Mouse (Mus musculus): ENCODE results near the gene Tmprss7.
A peak's percentile ranks its signal among the peaks of the same experiment; 100 is the strongest.

Tmprss7 gene

DNA sequence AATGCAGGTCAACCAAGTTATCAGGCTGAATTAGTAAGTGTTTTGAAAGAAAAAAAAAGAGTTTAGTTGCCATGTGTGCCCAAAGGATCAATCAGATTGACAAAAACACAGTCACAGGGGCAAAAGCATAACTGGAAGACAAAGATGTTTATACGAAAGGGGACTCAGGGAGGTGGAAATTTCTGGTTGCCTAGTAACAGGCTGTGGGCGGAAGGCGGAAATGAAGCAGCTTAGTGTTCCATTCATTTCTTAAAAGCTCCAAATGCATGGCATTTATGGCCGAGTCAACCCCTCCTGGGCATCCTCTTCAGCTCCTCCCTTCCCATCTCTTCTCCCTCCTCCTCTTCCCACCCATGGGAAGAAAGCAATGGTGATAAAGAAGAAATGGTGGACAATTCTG lies 3.3 kb downstream of the Tmprss7 start:
- DNase-seq (ENCODE audit: extremely low read depth, insufficient read length, low spot score), result no peak

DNA sequence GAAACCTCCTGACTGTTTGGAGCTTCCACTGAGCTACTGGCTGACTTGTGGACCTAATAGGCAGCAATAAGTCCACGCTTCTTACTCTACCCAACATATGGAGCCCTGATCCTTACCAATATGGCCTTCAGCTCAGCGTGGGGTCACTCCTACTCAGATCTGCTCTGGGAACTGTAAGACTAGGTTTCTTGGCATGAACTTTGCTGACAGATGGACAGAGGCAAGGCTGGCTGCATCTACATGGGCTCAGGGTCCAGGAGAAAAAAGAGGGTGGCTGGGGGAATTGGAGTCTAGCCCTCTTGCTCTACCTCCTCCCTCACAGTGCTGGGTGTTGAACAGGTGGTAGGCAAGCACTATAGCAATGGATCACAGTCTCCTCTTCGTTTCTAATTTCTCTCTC lies 6.6 kb downstream of the Tmprss7 start:
- DNase-seq (ENCODE audit: extremely low read depth, insufficient read length, low spot score), result no peak

DNA sequence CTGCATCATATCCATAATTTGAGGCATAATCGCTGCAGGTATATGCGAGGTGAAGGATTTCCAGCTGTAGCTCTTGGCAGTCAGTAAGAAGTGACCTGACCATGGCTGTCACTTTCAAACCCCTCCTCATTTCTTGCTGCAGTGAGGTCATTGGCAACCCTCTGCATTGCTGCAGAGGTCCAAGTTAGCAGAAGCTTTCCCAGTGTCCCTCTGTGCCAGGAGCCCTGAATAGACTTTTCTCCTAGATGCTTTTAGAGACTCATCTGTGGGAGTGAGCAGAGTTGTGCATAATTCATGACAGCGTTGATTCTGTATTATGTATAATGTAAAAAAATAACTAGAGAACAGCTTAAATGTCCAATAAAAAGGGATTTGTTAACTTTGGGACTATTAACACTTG lies 8.2 kb downstream of the Tmprss7 start:
- DNase-seq (ENCODE audit: extremely low read depth, insufficient read length, low spot score), result no peak

DNA sequence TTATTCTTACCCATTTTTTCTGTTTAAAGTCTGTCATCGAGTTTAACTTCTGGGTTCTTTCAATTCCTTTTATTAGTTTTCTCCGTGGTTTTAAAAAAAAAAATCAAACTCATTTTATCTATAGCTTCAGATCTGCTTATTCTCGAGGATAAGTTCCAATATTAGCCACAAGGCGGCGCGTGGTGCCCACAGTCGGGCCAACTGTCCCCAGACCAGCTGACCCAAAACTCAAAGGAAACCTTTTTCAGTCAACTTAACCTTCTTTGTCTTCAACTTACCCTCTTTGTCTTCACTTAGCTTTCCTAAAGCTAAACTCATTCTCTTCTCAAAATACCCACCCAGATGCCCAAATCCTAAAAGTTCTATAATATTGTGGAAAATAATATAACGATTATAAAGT lies 8.6 kb downstream of the Tmprss7 start:
- DNase-seq (ENCODE audit: extremely low read depth, insufficient read length, low spot score), result peak; percentile 15

DNA sequence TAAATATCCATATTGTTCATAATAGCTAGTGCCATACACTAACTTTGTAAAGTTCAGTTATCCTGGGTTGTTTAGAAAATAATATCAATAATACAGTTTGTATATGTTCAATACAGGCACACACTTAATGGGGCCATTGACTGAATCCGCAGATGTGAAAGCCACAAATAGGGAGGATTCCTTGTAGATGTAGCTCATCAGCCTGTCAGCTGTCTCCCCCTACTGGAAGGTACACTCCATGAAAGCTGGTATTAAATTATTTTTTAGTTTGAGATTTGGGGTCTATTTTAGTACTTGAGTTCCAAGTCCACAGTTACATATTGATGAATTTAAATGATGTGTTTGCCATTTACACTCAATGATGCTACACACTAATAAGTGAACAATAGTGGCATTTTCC lies 17.0 kb downstream of the Tmprss7 start:
- DNase-seq (ENCODE audit: extremely low read depth, insufficient read length, low spot score), result no peak

DNA sequence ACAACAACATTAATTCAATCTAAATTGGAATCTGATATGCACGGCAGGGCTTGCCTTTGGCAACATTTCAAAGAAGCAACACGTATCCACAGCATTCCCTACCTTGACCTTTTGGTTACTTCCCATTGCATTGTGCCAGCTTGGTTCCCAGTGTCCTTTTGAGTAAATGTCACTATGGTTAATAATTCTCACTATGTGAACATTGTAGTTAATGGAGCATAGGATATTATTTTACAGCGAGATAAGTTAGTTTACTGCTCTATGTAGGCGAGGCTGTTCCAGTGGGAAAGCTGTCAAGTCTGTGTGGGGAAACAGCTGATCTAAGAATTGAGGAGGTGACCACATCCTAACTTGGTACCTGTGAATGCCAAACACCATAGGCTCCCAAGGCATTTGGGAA lies 23.5 kb downstream of the Tmprss7 start:
- no peak for DNase-seq (ENCODE audit: extremely low read depth, insufficient read length, low spot score)

DNA sequence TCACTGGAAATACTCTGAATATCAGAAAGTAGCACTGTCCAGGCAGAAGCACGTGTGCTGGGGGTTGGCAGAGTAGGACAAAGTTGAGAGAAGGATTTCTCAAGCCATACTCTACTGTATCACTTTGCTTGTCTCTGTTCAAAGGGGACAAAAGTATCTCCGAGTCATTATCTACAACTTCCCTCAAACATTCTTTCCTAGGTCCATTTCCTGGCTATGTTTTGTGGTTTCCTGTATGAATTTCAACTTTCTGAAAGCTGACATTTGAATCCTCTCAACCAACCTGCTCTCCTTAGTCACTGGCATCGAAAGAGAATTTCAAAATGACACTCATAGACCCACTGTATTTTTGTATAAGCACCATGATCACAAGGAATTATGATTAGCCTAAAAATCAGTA lies 25.3 kb downstream of the Tmprss7 start:
- DNase-seq (ENCODE audit: extremely low read depth, insufficient read length, low spot score), result no peak

DNA sequence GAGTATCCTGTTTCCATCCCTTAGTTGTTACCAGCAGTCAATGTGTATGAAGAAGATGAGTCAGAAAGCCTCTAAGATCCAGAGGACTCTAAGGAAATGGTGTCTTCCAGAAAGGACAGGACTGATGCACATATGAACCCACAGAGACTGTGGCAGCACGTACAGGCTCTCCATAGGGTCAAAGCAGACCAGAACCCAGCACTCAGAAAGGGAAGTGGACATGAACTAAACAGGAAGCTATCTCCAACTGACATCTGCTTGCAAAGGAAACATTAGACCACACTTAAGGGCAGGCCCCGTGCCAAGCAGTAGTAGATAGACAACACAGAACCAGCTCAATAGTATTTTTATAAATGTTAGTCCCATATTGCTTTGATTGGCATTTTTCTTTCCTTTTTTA lies 27.3 kb downstream of the Tmprss7 start:
- DNase-seq (ENCODE audit: extremely low read depth, insufficient read length, low spot score), result no peak

DNA sequence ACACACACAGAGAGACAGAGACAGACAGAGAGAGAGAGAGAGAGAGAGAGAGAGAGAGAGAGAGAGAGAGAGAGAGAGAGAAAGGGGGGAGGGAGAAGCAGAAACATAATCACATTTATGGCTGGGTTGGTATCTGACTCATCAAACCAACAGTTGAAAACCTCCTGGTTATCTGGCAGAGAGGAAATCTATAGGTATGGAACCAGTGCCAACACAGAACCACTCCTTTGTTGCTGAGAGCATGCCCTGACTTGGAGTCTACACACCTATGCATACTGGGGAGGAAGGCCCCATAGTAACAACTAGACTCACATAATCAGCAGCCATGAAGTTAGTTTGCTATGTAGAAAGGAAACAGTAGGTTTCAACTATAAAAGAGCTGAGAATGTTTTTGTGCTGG lies 31.1 kb downstream of the Tmprss7 start:
- no peak for DNase-seq (ENCODE audit: extremely low read depth, insufficient read length, low spot score)

DNA sequence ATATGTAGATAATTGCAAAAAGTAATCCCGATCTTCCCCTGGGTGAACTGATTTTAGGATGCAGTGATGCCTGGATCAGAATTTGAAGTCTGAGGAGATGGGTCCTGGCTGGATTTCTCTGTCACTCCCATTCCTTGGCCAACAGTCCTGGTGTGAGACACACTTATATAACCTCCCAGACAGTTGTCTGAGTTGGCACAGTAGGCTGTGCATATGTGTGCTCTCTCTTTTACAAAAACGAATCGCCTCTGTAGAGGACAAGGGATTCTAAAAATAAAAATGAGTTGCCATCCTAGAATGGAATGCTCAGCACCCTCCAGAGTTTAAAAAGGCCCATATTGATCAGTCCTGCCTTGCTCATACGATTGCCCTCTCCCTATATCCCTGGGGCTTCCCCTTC lies 33.9 kb downstream of the Tmprss7 start:
- DNase-seq (ENCODE audit: extremely low read depth, insufficient read length, low spot score), result no peak

DNA sequence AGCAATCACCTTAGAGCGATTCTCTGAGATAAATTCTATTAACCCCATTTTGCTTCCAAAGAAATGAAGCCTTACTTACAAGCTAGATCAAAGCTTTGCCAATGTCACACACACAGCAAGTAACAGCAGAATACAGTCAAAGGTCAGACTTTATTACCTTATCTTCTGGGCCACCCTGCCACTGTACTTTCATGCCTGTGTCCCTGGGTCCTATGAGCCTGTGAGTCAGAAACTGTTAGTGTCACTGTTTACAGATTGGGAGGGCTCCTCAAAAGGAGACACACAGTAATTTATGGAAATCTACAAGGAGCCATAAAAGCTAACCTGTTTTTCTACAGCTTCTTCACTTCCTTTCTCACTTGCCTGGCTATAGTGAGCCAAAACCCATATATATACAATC lies 35.2 kb downstream of the Tmprss7 start:
- DNase-seq (ENCODE audit: extremely low read depth, insufficient read length, low spot score), result no peak

DNA sequence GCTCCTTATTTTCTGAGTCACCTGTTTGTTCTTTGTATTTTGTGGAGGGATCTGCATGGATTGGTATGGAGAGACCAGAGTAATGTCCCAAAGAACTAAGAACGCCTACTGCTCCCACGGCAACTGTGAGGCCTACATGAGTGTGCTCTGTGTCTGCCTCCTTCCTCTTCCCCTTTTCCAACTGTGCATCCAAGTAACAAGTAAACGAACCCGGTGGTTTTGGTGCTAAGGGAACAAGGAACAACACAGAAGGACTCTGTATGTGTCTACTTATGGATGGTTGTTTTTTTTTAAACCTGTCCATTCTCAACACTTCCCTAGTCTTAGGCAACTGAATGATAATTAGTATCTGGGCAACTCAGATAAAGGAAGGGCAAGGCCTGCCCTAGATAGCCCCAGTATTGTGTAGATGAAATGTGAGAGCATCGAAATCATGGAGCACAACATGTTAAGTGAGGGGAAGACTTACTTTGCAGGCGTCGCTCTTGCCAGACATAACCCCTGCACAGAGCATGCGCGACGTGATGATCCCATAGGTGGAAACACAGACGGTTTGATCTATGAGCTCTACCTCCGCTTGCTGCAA lies 35.8 kb downstream of the Tmprss7 start:
- DNase-seq (ENCODE audit: extremely low read depth, insufficient read length, low spot score), result no peak

DNA sequence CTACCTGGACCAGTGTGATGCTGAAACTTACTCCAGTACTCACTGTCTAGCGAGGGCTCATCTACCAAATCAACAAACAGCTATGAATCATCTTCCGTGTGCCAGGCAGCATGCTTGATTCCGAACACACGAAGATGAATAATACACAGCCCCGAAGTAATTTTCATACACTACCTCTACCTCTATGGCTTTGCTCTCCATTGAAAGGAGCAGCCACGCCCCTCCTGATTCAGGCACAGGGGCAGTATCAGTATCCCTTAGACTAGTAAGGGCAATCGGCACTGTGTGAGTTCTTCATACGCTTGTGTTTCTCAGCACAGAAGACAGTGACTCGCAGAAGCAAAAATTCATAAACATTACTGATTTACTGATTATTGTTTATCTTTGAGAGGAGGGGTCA lies 39.0 kb downstream of the Tmprss7 start:
- no peak for DNase-seq (ENCODE audit: extremely low read depth, insufficient read length, low spot score)

DNA sequence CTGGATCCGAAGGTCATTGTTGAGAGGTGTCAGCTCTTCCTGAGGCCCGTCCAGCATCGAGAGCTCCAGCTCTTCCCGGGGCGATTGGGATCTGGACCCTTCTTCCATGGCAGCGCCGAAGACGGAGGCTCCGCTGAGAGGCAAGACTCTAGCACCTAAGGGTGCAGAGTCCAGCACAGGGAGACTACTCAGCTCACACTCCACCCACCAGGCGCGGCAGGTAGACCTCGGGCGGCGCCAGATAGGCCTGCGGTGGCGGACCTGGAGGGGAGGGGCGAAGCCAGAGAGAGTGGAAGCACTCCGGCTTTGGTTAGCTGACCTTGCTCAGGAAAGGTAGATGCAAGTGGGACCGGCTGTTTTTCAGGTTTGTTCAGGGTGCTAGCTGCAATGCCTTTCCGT lies 39.5 kb downstream of the Tmprss7 start, which contains the start of gene BC016579:
Gene BC016579 (minus strand): TSS at position 135 of the 399 bp plus-strand sequence.
- DNase-seq (ENCODE audit: extremely low read depth, insufficient read length, low spot score), result peak; percentile 5

DNA sequence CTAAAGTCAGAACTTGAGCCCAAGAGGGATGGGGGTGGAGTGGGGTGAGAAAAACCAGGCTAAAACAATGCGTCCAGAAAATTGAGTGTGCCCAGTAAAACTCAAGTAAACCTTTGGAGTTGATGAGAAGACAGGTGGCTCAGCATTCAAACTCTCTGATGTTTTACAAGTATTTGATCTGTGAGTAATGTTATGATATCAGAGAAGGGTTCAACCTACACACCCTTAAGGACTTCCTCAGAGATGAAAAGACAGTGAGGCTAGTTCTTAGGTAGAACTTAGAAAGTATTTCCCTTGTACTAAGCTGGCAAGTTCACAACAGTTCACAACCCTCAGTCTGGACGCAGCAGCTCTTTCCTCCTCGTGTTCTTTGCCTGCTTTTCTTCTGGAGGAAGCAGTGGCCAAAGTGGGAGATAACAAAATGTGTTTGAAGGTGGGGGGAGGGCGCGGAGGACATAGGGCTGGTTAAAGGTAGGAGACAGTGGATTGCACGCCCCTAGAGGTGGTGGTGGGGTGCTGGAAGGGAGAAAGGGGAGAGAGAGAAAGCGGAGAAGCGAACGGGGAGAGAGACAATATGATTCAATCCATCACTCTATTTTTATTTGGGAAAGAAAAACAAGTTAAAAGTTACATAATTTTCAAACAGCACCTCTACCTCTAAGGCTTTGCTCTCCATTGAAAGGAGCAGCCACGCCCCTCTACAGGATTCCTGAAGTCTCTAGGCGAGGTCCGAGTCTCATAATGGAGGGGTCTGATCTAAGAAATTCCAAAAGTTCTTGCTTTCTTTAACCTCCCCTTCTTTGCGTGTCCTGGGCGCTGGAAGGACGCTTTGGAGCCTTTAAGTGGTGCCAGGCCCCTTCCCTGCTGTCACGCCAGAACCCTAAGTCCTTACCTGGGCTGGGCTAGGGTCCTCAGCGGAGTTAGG lies 40.2 kb downstream of the Tmprss7 start:
- DNase-seq (ENCODE audit: extremely low read depth, insufficient read length, low spot score), result no peak

DNA sequence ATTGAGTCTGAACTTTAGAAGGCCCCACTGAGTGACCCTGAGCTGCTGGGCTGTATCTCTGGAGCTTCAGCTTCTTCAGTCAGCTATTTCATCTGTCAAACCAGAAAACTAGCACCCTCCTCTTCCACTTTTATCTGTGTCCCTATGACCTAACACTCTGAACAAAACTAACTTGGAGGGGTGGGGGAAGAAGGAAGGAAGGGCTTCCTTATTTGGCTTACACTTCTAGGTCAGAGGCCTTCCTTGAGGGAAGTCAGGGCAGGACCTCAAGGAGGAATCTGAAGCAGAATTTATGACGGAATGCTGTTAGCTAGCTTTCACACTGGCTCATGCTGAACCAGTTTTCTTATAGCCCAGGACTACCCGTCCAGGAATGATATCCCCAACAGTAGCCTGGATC lies 42.0 kb downstream of the Tmprss7 start:
- DNase-seq (ENCODE audit: extremely low read depth, insufficient read length, low spot score), result no peak

DNA sequence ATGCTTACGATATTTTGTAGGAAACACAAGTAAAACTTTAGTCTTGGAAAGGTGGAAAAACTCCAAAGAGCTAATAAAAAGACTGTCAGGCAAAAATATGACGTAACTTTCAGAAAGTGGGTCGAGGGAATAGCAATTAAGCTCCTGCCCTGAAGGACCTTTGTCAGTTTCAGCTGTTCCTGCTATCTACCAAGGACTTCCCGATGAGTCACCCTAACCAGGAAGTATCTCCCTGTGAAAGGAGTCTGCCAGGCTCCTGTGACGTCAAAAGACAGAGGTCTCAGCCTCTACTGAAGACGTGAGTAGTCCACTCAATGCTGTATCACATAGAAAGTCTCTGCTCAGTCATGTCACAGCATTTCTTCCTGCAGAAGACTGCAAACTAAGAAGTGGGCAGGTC lies 49.1 kb downstream of the Tmprss7 start:
- no peak for DNase-seq (ENCODE audit: extremely low read depth, insufficient read length, low spot score)

DNA sequence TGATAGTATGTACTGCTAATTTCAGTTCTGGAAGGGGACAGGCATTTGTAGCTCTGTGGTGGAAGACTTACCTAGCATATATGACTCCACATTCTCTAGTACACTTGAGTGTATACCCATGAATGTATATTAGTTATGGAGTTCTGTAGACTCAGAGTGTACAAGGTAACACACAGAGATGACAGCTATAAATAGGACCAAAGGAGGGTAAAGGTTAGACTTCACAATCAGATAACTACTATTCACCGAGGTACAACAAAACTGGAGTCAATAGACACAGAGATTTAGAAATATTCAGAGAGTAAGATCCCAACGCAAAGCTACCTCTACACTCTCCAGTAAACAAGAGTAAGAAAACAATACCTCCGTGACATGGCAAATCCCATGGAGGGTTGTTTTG lies 49.5 kb downstream of the Tmprss7 start:
- no peak for DNase-seq (ENCODE audit: extremely low read depth, insufficient read length, low spot score)

DNA sequence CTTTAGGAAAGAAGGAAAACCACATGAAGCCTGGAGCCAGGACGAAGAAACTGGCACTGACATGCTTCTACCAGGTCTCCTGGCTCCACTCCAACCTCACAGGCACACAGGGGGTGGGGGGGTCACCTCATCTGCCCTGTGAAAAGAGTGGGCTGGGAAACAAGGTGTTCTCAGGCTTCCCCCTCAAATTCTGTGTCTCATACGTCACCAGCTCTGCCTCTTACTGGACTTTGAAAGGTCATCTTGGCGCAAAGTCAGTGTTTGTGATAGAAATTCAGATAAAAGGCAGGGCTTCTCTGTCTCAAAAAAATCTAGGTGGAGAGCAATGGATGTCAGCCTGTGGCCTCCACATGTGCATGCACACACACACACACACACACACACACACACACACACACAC lies 52.2 kb downstream of the Tmprss7 start:
- no peak for DNase-seq (ENCODE audit: extremely low read depth, insufficient read length, low spot score)

DNA sequence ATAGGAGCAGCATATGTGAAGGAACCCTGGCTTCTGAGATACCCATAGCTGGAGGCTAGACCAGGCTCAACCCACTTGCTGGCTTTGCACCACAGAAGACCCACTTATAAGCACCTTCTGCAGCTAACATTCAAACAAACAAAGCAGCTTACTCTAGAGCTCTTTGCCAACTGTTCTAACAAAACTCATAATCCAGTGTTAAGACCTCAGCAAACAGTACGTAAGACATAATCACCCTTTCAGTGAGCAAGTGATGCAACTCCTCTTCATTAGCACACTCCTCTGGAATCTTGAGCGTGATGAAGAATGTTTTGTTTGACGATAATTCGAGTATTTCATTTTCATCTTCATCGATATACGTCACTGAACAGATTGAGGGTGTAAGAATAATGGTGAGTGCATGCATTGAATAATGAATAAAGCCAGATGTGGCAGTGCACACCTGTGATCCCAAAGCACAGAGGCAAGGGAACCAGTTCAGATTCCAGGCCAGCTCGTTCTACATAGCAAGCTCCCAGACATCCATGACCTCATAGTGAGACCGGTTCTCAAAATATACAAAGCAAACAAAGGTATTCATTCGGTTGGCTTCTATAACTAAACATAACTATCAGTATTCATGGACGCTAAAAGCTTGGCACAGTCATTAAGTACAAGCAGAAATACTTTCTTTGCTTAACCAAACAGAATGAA lies 53.2 kb downstream of the Tmprss7 start:
- no peak for DNase-seq (ENCODE audit: extremely low read depth, insufficient read length, low spot score)

DNA sequence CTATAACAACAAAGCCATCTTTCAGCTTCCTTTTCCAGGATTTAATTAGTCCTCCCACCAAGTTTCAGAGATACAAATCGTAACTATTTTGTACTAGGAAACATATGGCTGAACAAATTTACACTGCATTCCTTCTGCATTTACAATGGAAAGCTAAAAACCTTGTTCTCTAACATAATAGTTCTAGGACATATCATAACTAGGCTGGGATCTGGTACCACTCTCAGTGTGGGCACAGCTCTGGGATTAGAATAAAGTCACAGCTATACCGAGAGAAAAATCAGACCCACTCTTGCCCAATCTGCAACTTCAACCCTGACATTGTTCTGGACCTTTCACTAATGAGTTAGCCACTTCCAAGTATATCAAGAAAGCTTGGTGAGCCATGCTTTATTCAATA lies 57.6 kb downstream of the Tmprss7 start:
- no peak for DNase-seq (ENCODE audit: extremely low read depth, insufficient read length, low spot score)

DNA sequence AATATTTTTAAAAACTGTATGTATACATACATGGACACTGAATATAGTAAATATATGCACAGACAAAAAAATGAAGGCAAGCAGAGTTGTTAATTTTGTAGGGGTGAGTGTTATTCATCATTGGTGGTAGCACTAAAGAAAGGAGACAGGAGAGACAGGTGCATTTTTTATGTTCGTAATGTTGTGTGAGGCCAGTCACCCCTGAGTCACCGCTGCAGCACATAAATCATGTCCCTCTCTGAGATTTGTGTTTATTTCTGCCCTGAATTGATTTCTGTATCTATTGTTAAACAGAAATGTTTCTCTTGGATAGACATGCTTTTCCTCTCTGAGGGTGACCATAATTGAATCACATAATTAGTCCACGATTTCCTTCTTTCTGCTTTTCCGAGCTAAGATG lies 61.0 kb downstream of the Tmprss7 start:
- DNase-seq (ENCODE audit: extremely low read depth, insufficient read length, low spot score), result no peak

Data from 3134 (cell line).